Mouse (Mus musculus): ENCODE data around the gene Zbtb16. TPM values are rescaled to one million over a fixed set of nuclear protein-coding genes. Genes with fewer than 3 reads are reported as not detected.
A peak's percentile ranks its signal among the peaks of the same experiment; 100 is the strongest.

Zbtb16 gene
- total and polyA plus RNA-seq, 3 experiments = 0.34 to 3.0 (median 0.90) TPM

- peaks cover 6% of the 10 kb centered on the region for H3K79me2 ChIP-seq (replicated peaks; ENCODE audit: control insufficient read depth, extremely low read depth, insufficient read depth, poor library complexity, severe bottlenecking)
- H3K4me1 ChIP-seq (ENCODE audit: control insufficient read depth in 1 of 2, insufficient read depth in 2 of 2) = peaks cover 45 to 94% of the 10 kb centered on the region in 2 experiments
- H3K27me3 ChIP-seq (replicated peaks) = no peaks in the 10 kb centered on the region
- peak overlapping the region; percentile 99 for H3K27ac ChIP-seq (ENCODE audit: insufficient read depth, low read depth)
- in situ Hi-C loops (cut with MboI; ENCODE audit: low pct_ligation_motif_present, low pct_unique_long_range_greater_than_20kb, low sequenced_read_pairs) (no loop called here), dilution Hi-C loops (cut with MboI; ENCODE audit: extremely low pct_ligation_motif_present, extremely low pct_unique_long_range_greater_than_20kb, low sequenced_read_pairs) (no loop called here)
- H3K9me3 ChIP-seq (replicated peaks; ENCODE audit: low read length) = no peaks in the 10 kb centered on the region
- peak overlapping the region; percentile 52 to 68 (median 54) for H3K4me3 ChIP-seq (replicated peaks in 1 of 3; ENCODE audit: low read depth in 2 of 3, low read length in 2 of 3, poor library complexity in 1 of 3)
- TF ChIP-seq USF1 (IDR thresholded peaks at IDR 0.05; ENCODE audit: low read depth, low read length) = no peak
- TF ChIP-seq SMC3 (IDR thresholded peaks at IDR 0.05; ENCODE audit: low read depth, low read length) = no peak
- TF ChIP-seq ZMIZ1 (IDR thresholded peaks at IDR 0.05; ENCODE audit: low read depth, low read length) = no peak
- no peak for TF ChIP-seq CTCF (conservative IDR thresholded peaks at IDR 0.05 in 1 of 2, IDR thresholded peaks at IDR 0.05 in 1 of 2; ENCODE audit: low read depth in 2 of 2, low read length in 2 of 2)
- no peak for TF ChIP-seq EP300 (IDR thresholded peaks at IDR 0.05; ENCODE audit: low read length)
- TF ChIP-seq ZNF384 (IDR thresholded peaks at IDR 0.05; ENCODE audit: low read depth, low read length) = peak; percentile 93
- TF ChIP-seq NELFE (IDR thresholded peaks at IDR 0.05; ENCODE audit: low read depth, low read length) = no peak
- TF ChIP-seq MEF2A (IDR thresholded peaks at IDR 0.05; ENCODE audit: borderline replicate concordance, low read depth, low read length) = peak; percentile 33; the same call in 1 of the 2 replicates
- no peak for TF ChIP-seq MYC (IDR thresholded peaks at IDR 0.05; ENCODE audit: low read depth, low read length)
- TF ChIP-seq MXI1 (IDR thresholded peaks at IDR 0.05; ENCODE audit: low read depth, low read length) = no peak
- no peak; the same call in 1 of the 2 replicates for TF ChIP-seq ETS1 (conservative IDR thresholded peaks at IDR 0.05; ENCODE audit: low read depth, low read length)
- no peak for TF ChIP-seq CHD2 (IDR thresholded peaks at IDR 0.05; ENCODE audit: low read length)
- TF ChIP-seq PAX5 (IDR thresholded peaks at IDR 0.05; ENCODE audit: low read length) = no peak
- no peak for TF ChIP-seq BHLHE40 (IDR thresholded peaks at IDR 0.05; ENCODE audit: low read depth, low read length)
- no peak for TF ChIP-seq HCFC1 (IDR thresholded peaks at IDR 0.05; ENCODE audit: low read depth, low read length)
- TF ChIP-seq MAFK (IDR thresholded peaks at IDR 0.05; ENCODE audit: insufficient replicate concordance, low read length) = no peak
- no peak for TF ChIP-seq MAZ (IDR thresholded peaks at IDR 0.05; ENCODE audit: low read depth, low read length)
- no peak for TF ChIP-seq POLR2A (IDR thresholded peaks at IDR 0.05; ENCODE audit: low read depth, low read length)
- TF ChIP-seq CHD1 (IDR thresholded peaks at IDR 0.05; ENCODE audit: low read depth, low read length) = 0 out of 2 replicates have a peak, but pooled peaks have one; percentile 18
- no peak for DNase-seq (ENCODE audit: extremely low read depth)
- H3K9ac ChIP-seq (ENCODE audit: insufficient read depth, low read depth) = peak overlapping the region; percentile 52
- no peaks in the 10 kb centered on the region for H3K36me3 ChIP-seq (replicated peaks in 1 of 2; ENCODE audit: control insufficient read depth in 1 of 2, insufficient read depth in 1 of 2, low read length in 1 of 2)
- H3K4me2 ChIP-seq (ENCODE audit: insufficient read depth, low read depth, poor library complexity, severe bottlenecking) = peak overlapping the region; percentile 67
These were observed 14.0 kb downstream of the Zbtb16 start for GRCm38 (mm10) chr9:48821916-48822585.

- Histone ChIP-seq H3K4me2 (ENCODE audit: insufficient read depth, low read depth, poor library complexity, severe bottlenecking) (peak overlapping the region; percentile 67), H3K9ac (ENCODE audit: insufficient read depth, low read depth) (peak overlapping the region; percentile 52), H3K27me3 (replicated peaks) (no peaks in the 10 kb centered on the region), H3K4me3 (replicated peaks in 1 of 3; ENCODE audit: low read depth in 2 of 3, low read length in 2 of 3, poor library complexity in 1 of 3) (no peak overlapping the region), H3K4me1 (ENCODE audit: control insufficient read depth in 1 of 2, insufficient read depth in 2 of 2) (peaks cover 47 to 95% of the 10 kb centered on the region in 2 experiments), H3K79me2 (replicated peaks; ENCODE audit: control insufficient read depth, extremely low read depth, insufficient read depth, poor library complexity, severe bottlenecking) (peaks cover 10% of the 10 kb centered on the region), H3K27ac (ENCODE audit: insufficient read depth, low read depth) (peak overlapping the region; percentile 59; the same call in 1 of the 2 replicates), H3K36me3 (replicated peaks in 1 of 2; ENCODE audit: control insufficient read depth in 1 of 2, insufficient read depth in 1 of 2, low read length in 1 of 2) (no peaks in the 10 kb centered on the region), H3K9me3 (replicated peaks; ENCODE audit: low read length) (no peaks in the 10 kb centered on the region)
- dilution Hi-C loops (cut with MboI; ENCODE audit: extremely low pct_ligation_motif_present, extremely low pct_unique_long_range_greater_than_20kb, low sequenced_read_pairs) (no loop called here), in situ Hi-C loops (cut with MboI; ENCODE audit: low pct_ligation_motif_present, low pct_unique_long_range_greater_than_20kb, low sequenced_read_pairs) (no loop called here)
- DNase-seq (ENCODE audit: extremely low read depth) = no peak
- no peak for TF ChIP-seq CHD2 (IDR thresholded peaks at IDR 0.05; ENCODE audit: low read length)
- no peak for TF ChIP-seq MAFK (IDR thresholded peaks at IDR 0.05; ENCODE audit: insufficient replicate concordance, low read length)
- TF ChIP-seq ZNF384 (IDR thresholded peaks at IDR 0.05; ENCODE audit: low read depth, low read length) = no peak
- no peak for TF ChIP-seq MEF2A (IDR thresholded peaks at IDR 0.05; ENCODE audit: borderline replicate concordance, low read depth, low read length)
- no peak for TF ChIP-seq KAT2A (IDR thresholded peaks at IDR 0.05; ENCODE audit: insufficient replicate concordance, low read length)
- TF ChIP-seq POLR2A (IDR thresholded peaks at IDR 0.05; ENCODE audit: low read depth, low read length) = peak; percentile 29; the same call in 1 of the 2 replicates
- TF ChIP-seq NELFE (IDR thresholded peaks at IDR 0.05; ENCODE audit: low read depth, low read length) = no peak
- no peak for TF ChIP-seq HCFC1 (IDR thresholded peaks at IDR 0.05; ENCODE audit: low read depth, low read length)
- no peak for TF ChIP-seq MXI1 (IDR thresholded peaks at IDR 0.05; ENCODE audit: low read depth, low read length)
- 0 out of 2 replicates have a peak, but pooled peaks have one; percentile 23 for TF ChIP-seq MYC (IDR thresholded peaks at IDR 0.05; ENCODE audit: low read depth, low read length)
- TF ChIP-seq ELF1 (IDR thresholded peaks at IDR 0.05; ENCODE audit: low read depth, low read length) = peak; percentile 30; the same call in 1 of the 2 replicates
- TF ChIP-seq SIN3A (IDR thresholded peaks at IDR 0.05; ENCODE audit: low read length) = no peak; the same call in 1 of the 2 replicates
- TF ChIP-seq JUND (conservative IDR thresholded peaks at IDR 0.05; ENCODE audit: low read depth, low read length) = no peak
- TF ChIP-seq ZKSCAN1 (IDR thresholded peaks at IDR 0.05; ENCODE audit: borderline replicate concordance, low read depth, low read length) = no peak
- no peak for TF ChIP-seq IRF4 (IDR thresholded peaks at IDR 0.05; ENCODE audit: low read depth, low read length)
- TF ChIP-seq ZMIZ1 (IDR thresholded peaks at IDR 0.05; ENCODE audit: low read depth, low read length) = no peak
- no peak; the same call in 1 of the 2 replicates for TF ChIP-seq JUN (IDR thresholded peaks at IDR 0.05; ENCODE audit: insufficient read depth, low read depth, low read length)
- no peak for TF ChIP-seq ZC3H11A (IDR thresholded peaks at IDR 0.05; ENCODE audit: low read depth, low read length)
- TF ChIP-seq PAX5 (IDR thresholded peaks at IDR 0.05; ENCODE audit: low read length) = no peak
- 0 out of 2 replicates have a peak, but pooled peaks have one; percentile 33 for TF ChIP-seq EP300 (IDR thresholded peaks at IDR 0.05; ENCODE audit: low read length)
- no peak for TF ChIP-seq E2F4 (IDR thresholded peaks at IDR 0.05; ENCODE audit: insufficient replicate concordance, low read depth, low read length)
- TF ChIP-seq MAZ (IDR thresholded peaks at IDR 0.05; ENCODE audit: low read depth, low read length) = no peak
- no peak for TF ChIP-seq MAX (IDR thresholded peaks at IDR 0.05; ENCODE audit: low read length)
These were observed 14.6 kb downstream of the Zbtb16 start for GRCm38 (mm10) chr9:48821431-48821830.
